Mouse (Mus musculus) kidney, embryonic 15.5 days (tissue): ENCODE measurements at regions not wholly inside any gene's neighbourhood (a gene's known extent, or its start where the extent isn't known, plus 50 kb on each side); places are given as distances from the start of the nearest gene placed in this dataset.

Source experiments
- ATAC-seq: fragments of 200-750 bp; cut with Nextera tagmentation; replicated peaks from 2 replicates; pipeline ENCODE4 v1.8.0; 2017; ENCODE audit warnings: moderate TSS enrichment; ENCODE audit not compliant: low FRiP score
- H3K27ac ChIP-seq: fragments of 300-500 bp; sonication (generic); 2 replicates; pipeline ENCODE4 v1.5.1; 2015; ENCODE audit warnings: mild to moderate bottlenecking, inconsistent platforms
- H3K27me3 ChIP-seq: fragments of 300-500 bp; sonication (generic); 2 replicates; pipeline ENCODE4 v1.6.1; 2015; ENCODE audit warnings: inconsistent platforms
- H3K36me3 ChIP-seq: fragments of 300-500 bp; sonication (generic); 2 replicates; pipeline ENCODE4 v1.6.1; 2015; ENCODE audit warnings: inconsistent platforms
- H3K4me1 ChIP-seq: fragments of 300-500 bp; sonication (generic); 2 replicates; pipeline ENCODE4 v1.6.1; 2015; ENCODE audit warnings: inconsistent platforms
- H3K4me2 ChIP-seq: fragments of 300-500 bp; sonication (generic); 2 replicates; pipeline ENCODE4 v1.6.1; 2015; ENCODE audit warnings: moderate library complexity, mild to moderate bottlenecking, inconsistent platforms
- H3K4me3 ChIP-seq: fragments of 300-500 bp; sonication (generic); replicated peaks from 2 replicates; pipeline ENCODE4 v1.5.1; 2015; ENCODE audit warnings: mild to moderate bottlenecking, inconsistent platforms
- H3K9ac ChIP-seq: fragments of 300-500 bp; sonication (generic); 2 replicates; pipeline ENCODE4 v1.6.1; 2015; ENCODE audit warnings: mild to moderate bottlenecking, inconsistent platforms
- H3K9me3 ChIP-seq: fragments of 300-500 bp; sonication (generic); replicated peaks from 2 replicates; pipeline ENCODE4 v1.6.1; 2016; ENCODE audit warnings: inconsistent platforms
- WGBS: fragments of 180-500 bp; shearing (Covaris S2); methylation state at CpG from one replicate; pipeline ENCODE4 v1.1.7; 2015; ENCODE audit warnings: mixed read lengths; 5-methylcytosine and 5-hydroxymethylcytosine counted together

- Histone ChIP-seq H3K4me3 (no peak overlapping the region), H3K9ac (no peak overlapping the region), H3K4me2 (no peak overlapping the region), H3K4me1 (no peaks in the 10 kb centered on the region), H3K27me3 (no peaks in the 10 kb centered on the region), H3K36me3 (no peaks in the 10 kb centered on the region), H3K9me3 (no peaks in the 10 kb centered on the region), H3K27ac (no peak overlapping the region)
- WGBS, result 74% methylated on average over 4 of the region's 4 CpGs
- no peak for ATAC-seq
Observed at GRCm38 (mm10) chr10:44665509-44666144, 137.3 kb upstream of the Prdm1 start.

- WGBS, result 82% methylated on average over 3 of the region's 3 CpGs
- Histone ChIP-seq H3K27me3 (no peaks in the 10 kb centered on the region), H3K4me3 (no peak overlapping the region), H3K27ac (no peak overlapping the region), H3K4me1 (no peaks in the 10 kb centered on the region), H3K4me2 (no peak overlapping the region), H3K36me3 (no peaks in the 10 kb centered on the region), H3K9me3 (no peaks in the 10 kb centered on the region), H3K9ac (no peak overlapping the region)
- no peak for ATAC-seq
Observed at GRCm38 (mm10) chr10:44659499-44659898, 131.2 kb upstream of the Prdm1 start.

GRCm38 (mm10) chr10:44653761-44654160 is 125.5 kb upstream of the Prdm1 start:
- H3K4me1 ChIP-seq, result no peaks in the 10 kb centered on the region
- H3K9me3 ChIP-seq, result no peaks in the 10 kb centered on the region
- H3K4me2 ChIP-seq, result no peak overlapping the region
- H3K9ac ChIP-seq, result no peak overlapping the region
- H3K36me3 ChIP-seq, result no peaks in the 10 kb centered on the region
- WGBS, result 67% methylated on average over 5 of the region's 5 CpGs
- no peak overlapping the region for H3K4me3 ChIP-seq
- no peaks in the 10 kb centered on the region for H3K27me3 ChIP-seq
- H3K27ac ChIP-seq, result no peak overlapping the region
- ATAC-seq, result no peak

DNA sequence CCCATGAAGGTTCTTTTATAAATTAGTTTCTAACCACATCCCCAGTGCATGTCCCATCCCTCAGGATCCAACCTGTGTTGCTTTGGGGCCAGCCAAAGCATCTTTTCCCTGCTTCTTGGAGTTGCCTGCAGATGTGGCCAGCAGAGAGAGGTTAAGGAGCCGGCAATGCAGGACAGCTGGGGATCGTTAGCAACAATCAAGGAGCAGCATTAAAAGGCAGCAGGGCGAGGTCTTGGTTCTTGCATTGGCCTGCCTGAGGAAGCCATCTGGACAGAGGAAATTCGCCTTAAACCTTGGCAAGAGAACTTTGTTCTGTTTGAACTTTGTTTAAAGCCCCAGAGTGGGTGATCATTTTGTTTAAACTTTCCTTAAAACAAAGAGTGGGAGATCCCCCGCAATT is 118.7 kb upstream of the Prdm1 start:
- H3K9me3 ChIP-seq, result no peaks in the 10 kb centered on the region
- H3K9ac ChIP-seq, result no peak overlapping the region
- no peak overlapping the region for H3K27ac ChIP-seq
- no peaks in the 10 kb centered on the region for H3K36me3 ChIP-seq
- ATAC-seq, result no peak
- WGBS, result 32% methylated on average over 5 of the region's 5 CpGs
- H3K4me1 ChIP-seq, result no peaks in the 10 kb centered on the region
- no peak overlapping the region for H3K4me3 ChIP-seq
- no peaks in the 10 kb centered on the region for H3K27me3 ChIP-seq
- no peak overlapping the region for H3K4me2 ChIP-seq

GRCm38 (mm10) chr10:44646615-44647014 is 118.3 kb upstream of the Prdm1 start:
- H3K27me3 ChIP-seq, result no peaks in the 10 kb centered on the region
- no peak overlapping the region for H3K9ac ChIP-seq
- no peaks in the 10 kb centered on the region for H3K36me3 ChIP-seq
- no peak overlapping the region for H3K4me2 ChIP-seq
- no peak for ATAC-seq
- 81% methylated on average over 5 of the region's 5 CpGs for WGBS
- H3K9me3 ChIP-seq, result no peaks in the 10 kb centered on the region
- no peak overlapping the region for H3K4me3 ChIP-seq
- H3K27ac ChIP-seq, result no peak overlapping the region
- no peaks in the 10 kb centered on the region for H3K4me1 ChIP-seq

GRCm38 (mm10) chr10:44641616-44642015 is 113.3 kb upstream of the Prdm1 start:
- Histone ChIP-seq H3K36me3 (no peaks in the 10 kb centered on the region), H3K4me1 (no peaks in the 10 kb centered on the region), H3K9ac (no peak overlapping the region), H3K9me3 (no peaks in the 10 kb centered on the region), H3K27ac (no peak overlapping the region), H3K4me3 (no peak overlapping the region), H3K27me3 (no peaks in the 10 kb centered on the region), H3K4me2 (no peak overlapping the region)
- WGBS, result 87% methylated on average over 2 of the region's 2 CpGs
- ATAC-seq, result no peak

GRCm38 (mm10) chr10:44640620-44641019 is 112.3 kb upstream of the Prdm1 start:
- Histone ChIP-seq H3K4me1 (no peaks in the 10 kb centered on the region), H3K9ac (no peak overlapping the region), H3K36me3 (no peaks in the 10 kb centered on the region), H3K9me3 (no peaks in the 10 kb centered on the region), H3K4me3 (no peak overlapping the region), H3K27ac (no peak overlapping the region), H3K4me2 (no peak overlapping the region), H3K27me3 (no peaks in the 10 kb centered on the region)
- WGBS, result 93% methylated on average over 8 of the region's 8 CpGs
- ATAC-seq, result no peak

DNA sequence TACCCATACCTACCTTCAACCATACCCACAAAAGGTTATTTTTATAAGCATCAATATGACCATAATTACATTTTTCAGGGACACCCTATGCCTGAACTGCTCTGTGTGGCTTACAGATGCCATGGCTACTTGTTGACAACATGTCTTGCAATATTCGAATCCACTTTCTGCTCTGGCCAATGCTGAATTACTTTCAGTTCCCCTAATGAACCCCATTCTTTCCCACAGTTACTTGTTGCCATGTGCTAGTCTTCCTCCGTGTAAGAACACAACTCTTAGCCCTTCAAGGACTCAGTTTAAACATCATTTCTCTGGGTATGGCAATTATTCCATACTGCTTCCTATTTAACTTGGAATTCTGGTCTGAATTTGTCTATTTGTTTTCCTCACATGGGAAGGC is 110.4 kb upstream of the Prdm1 start:
- no peak overlapping the region for H3K9ac ChIP-seq
- H3K4me1 ChIP-seq, result no peaks in the 10 kb centered on the region
- H3K36me3 ChIP-seq, result no peaks in the 10 kb centered on the region
- H3K4me3 ChIP-seq, result no peak overlapping the region
- no peak overlapping the region for H3K27ac ChIP-seq
- H3K27me3 ChIP-seq, result no peaks in the 10 kb centered on the region
- H3K4me2 ChIP-seq, result no peak overlapping the region
- ATAC-seq, result no peak
- H3K9me3 ChIP-seq, result no peaks in the 10 kb centered on the region
- WGBS, result 85% methylated on average over 2 of the region's 2 CpGs

GRCm38 (mm10) chr10:44636786-44637185 is 108.5 kb upstream of the Prdm1 start:
- no peak for ATAC-seq
- no peak overlapping the region for H3K9ac ChIP-seq
- H3K36me3 ChIP-seq, result no peaks in the 10 kb centered on the region
- no peaks in the 10 kb centered on the region for H3K4me1 ChIP-seq
- no peaks in the 10 kb centered on the region for H3K9me3 ChIP-seq
- H3K4me2 ChIP-seq, result no peak overlapping the region
- 86% methylated on average over 3 of the region's 3 CpGs for WGBS
- H3K27me3 ChIP-seq, result no peaks in the 10 kb centered on the region
- no peak overlapping the region for H3K27ac ChIP-seq
- no peak overlapping the region for H3K4me3 ChIP-seq

DNA sequence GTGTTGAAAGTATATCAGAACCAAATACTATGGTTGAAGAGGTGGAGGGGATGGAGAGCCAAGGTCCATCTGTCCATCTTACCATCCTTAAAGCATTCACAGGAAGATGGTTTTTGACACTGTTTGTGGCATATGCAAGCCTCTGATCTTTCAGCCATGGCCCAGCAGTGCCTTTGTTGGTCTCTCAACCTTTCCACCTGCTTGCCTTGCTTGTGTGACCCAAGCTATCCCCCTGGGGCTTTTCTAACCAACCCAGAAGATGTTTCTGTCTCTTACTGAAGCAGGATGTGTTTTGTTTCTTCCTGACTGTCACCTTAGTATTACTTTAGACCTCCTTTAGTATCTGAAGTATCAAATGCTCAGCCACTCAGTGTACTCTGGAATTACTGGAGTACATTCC is 107.8 kb upstream of the Prdm1 start:
- no peak overlapping the region for H3K27ac ChIP-seq
- no peaks in the 10 kb centered on the region for H3K36me3 ChIP-seq
- H3K4me3 ChIP-seq, result no peak overlapping the region
- no peak overlapping the region for H3K9ac ChIP-seq
- H3K27me3 ChIP-seq, result no peaks in the 10 kb centered on the region
- no peaks in the 10 kb centered on the region for H3K4me1 ChIP-seq
- H3K9me3 ChIP-seq, result no peaks in the 10 kb centered on the region
- no peak for ATAC-seq
- H3K4me2 ChIP-seq, result no peak overlapping the region

DNA sequence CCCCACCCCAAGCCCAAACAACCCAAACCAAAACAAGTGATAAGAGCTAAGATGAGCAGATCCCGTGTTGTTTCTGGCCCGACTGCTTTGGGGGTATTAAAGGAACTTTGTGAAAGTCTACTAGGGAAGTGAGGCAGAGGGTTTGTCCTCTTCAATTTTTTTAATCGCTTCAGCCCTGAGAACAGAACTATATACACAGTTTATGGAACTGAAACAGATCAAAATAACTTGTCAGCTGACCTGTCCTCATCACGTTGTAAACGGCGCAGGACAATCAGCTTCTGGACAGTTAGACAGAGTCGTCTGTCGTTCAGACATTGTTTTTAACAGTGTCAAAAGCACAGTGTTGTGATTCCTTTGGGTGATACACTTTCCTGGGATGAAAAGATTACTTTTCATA is 103.3 kb upstream of the Prdm1 start:
- no peak overlapping the region for H3K27ac ChIP-seq
- H3K9me3 ChIP-seq, result no peaks in the 10 kb centered on the region
- H3K4me2 ChIP-seq, result no peak overlapping the region
- H3K4me3 ChIP-seq, result no peak overlapping the region
- no peaks in the 10 kb centered on the region for H3K27me3 ChIP-seq
- no peaks in the 10 kb centered on the region for H3K4me1 ChIP-seq
- WGBS, result 70% methylated on average over 8 of the region's 8 CpGs
- ATAC-seq, result no peak
- no peaks in the 10 kb centered on the region for H3K36me3 ChIP-seq
- no peak overlapping the region for H3K9ac ChIP-seq

DNA sequence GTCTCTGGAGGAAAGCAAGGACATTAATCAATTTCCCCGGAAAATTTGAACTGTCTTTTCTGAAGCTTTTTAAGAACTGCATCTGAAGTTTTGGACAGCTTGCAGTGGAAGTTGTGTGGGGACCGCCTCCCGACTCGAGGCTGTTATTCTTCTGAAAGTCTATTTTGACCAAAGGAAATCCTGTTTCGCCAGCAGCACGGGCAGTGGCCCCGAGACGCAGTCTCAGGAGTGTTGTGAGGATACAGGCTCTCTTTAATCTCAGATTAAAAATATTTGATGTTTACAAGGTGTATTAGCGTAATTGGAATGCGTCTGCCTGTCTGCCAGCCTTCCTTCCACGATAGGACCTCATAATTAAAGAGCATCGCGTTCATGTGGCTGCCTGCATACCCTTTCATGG is 102.2 kb upstream of the Prdm1 start:
- Histone ChIP-seq H3K27me3 (no peaks in the 10 kb centered on the region), H3K9me3 (no peaks in the 10 kb centered on the region), H3K4me3 (no peak overlapping the region), H3K4me1 (no peaks in the 10 kb centered on the region), H3K27ac (peak overlapping the region; percentile 15), H3K4me2 (no peak overlapping the region), H3K9ac (no peak overlapping the region), H3K36me3 (no peaks in the 10 kb centered on the region)
- no peak for ATAC-seq
- WGBS, result 63% methylated on average over 13 of the region's 13 CpGs

DNA sequence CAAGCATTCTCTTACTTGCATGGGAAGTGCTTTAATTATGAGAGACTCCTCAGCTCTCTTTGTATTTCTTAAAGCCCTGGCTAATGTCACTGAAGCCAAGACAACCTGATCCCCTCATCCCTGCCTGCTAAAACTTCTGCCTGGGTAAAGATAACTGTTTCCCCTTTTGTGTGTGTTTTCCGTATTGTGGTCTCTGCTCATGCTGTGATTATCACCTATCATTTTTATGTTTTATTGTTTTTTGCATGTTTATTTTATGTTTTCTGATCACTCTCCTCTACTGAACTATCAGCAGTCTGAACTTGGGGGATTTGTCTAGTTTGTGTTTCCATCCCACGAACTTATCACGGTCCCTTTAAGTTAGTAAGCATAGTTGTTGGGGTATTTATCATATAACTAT is 100.1 kb upstream of the Prdm1 start:
- Histone ChIP-seq H3K36me3 (no peaks in the 10 kb centered on the region), H3K27ac (no peak overlapping the region), H3K4me2 (no peak overlapping the region), H3K27me3 (no peaks in the 10 kb centered on the region), H3K4me3 (no peak overlapping the region), H3K9ac (no peak overlapping the region), H3K4me1 (no peaks in the 10 kb centered on the region), H3K9me3 (no peaks in the 10 kb centered on the region)
- WGBS, result 95% methylated on average over 3 of the region's 3 CpGs
- no peak for ATAC-seq
